Mouse (Mus musculus): ENCODE data around the gene Fig4.

Fig4 gene

DNA sequence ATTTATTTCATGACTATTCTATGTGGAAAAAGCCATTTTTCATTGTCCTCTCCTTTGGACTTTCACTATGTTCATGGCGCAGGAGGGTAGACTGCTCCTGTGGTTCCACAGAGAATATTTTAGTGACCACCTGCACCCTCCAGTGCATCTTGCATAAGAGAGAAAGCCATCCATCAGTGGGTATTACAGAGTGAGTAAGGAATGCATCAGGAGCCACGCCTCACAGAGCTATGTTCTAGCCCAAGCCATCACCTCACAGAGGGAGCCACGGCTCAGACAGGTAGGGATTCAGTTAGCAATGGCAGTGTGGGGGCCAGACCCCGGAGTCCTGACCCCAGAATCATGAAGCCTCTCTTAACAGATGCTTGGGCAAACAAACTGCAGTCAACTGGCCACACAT, 93.5 kb downstream of the Fig4 start:
- DNase-seq (ENCODE audit: low spot score), result no peak

DNA sequence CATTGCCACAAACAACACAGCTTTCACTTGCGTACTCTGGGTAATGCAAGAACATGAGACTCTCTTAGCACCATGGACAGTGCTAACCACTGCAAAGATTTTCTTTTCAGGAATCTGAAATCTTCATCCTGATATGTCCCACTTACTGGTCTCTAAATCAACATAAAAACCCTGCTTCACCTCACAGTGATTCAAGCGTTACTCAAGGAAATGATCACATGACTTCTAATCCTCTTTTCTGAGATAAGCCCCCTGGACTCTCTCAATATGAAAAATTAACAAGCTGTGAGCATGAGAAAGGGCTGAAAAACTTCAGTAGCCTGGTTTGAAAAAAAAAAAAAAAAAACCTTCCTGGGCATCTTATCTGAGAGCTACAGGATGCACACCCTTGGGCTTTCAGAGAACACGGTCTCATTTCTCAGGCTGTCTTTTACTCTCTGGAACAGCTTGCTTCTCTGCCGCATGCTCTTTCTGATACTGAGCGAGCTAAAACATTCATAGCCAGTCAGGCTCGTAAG, 94.1 kb downstream of the Fig4 start:
- DNase-seq (ENCODE audit: low spot score), result peak; percentile 16

DNA sequence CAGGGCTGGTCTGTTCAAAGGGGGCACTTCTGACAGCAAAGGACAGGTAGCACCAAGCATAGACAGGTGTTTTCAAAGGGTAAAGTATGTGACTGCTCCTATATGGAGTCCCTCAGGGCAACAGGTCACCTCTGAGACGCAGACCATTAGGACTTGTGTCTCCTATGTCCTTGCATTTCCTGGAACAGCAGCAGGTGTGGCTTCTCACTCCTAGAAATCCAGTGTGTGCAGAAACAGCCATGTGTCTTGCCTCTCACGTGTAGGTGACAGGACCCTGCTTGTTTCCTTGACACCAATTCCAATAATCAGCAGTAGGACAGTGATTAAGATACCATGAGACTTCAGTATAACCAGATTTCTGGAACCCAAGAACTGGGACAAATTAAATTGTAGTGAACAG, 97.4 kb downstream of the Fig4 start:
- no peak for DNase-seq (ENCODE audit: low spot score)

DNA sequence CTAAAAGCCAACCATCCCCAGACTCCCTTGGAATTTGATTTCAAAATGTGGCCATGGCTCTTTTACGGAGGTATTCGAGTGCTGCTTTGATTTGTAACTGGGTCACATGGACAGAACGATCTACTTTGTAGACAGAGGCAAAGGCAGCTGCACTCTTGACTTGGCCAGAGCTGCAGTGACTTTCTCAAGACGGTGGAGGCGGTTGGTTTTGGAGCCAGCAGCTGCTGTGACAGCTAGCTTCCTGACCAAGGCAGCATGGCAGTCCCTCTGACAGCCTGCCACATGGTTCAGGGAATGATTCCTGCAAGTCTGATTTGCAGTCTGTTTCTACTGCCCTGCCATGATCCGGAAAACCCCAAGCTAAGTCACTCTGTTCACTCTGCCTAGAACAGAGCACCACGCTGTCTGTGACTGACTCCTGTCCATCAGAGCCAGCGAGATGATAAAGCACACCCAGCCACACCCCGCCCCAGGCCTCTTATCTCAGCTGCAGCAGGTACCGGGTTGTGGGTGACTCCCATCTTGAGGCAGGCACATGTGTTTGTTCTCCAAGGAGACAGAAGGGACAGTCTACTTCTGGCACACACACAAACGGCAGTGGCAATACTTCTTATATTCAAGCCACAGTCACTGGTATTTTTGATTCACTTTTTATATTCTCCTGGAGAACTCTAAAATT, 98.3 kb downstream of the Fig4 start:
- DNase-seq (ENCODE audit: low spot score), result peak; percentile 4

DNA sequence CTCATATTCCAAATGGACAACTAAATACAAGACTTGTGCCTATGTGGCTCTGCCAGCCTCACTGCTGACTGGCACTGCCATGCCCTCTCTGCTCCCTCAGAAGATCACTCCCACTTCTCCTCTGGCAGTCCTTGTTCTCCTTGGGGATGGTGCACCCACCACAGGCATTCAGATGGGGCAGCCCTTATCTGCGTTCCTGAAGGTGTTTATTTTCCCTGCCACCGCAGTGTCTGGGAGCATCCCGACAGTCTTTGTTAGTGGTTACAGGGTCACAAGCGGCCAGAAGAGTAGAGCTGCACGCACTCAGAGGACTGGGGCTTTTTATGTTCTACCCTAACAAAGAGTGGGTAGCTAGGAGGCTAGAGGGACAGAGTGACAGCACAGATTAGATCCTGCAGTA, 98.9 kb downstream of the Fig4 start:
- DNase-seq (ENCODE audit: low spot score), result no peak

DNA sequence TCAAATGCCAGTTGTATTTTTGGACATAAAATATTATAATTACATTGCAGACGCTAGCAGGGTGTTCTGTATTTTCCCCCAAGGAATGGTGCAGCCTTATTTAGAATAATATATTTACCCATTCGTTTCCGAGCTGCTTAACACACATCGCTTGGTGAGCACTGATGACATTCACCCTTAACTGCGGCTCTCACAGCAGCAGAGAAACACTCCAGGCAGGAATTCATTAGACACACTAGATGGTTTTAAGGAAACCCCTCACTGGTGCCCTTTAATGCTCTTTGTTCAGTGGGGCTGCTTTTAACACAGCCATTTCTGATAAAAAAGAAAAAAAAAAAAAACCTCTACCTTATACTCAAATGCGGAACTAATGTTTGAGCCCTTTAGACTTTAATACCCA, 104.3 kb downstream of the Fig4 start:
- DNase-seq (ENCODE audit: low spot score), result no peak

DNA sequence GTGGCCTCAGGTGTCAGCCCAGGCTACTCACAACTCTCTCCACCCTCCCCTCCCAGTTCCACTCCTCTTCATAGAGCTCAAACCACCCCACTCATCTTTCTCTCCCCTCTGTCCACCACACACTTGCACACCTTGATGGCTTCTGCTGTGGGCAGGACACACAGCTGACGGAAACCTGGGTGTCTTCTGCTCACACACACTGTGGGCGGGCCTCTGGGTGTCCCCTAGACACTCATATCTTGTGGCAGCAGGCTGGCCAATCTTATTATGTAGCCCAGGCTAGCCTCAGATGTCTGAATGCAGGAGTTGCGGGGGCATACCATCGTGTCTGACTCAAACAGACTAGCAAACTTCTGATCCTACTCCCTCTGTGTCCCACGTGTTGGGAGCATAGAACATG, 105.3 kb downstream of the Fig4 start:
- no peak for DNase-seq (ENCODE audit: low spot score)

DNA sequence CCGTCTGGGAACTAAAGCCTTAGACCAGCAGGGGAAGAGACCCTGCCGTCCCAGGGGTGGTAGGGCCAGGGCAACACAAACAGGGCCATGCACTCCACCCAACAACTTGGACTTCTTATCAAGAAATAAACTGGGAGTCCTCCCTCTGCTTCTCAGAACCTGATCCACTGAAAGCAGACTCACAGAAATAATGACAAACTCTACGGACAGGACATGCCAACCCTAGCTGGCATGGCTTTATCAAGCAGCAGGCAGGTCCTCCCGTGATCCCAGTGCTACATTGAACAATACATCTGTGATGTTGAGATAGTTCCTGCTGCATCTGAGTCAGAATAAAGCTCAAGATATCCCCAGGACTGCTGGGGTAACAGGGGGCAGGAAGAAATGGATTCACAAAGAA, 106.8 kb downstream of the Fig4 start:
- DNase-seq (ENCODE audit: low spot score), result no peak

DNA sequence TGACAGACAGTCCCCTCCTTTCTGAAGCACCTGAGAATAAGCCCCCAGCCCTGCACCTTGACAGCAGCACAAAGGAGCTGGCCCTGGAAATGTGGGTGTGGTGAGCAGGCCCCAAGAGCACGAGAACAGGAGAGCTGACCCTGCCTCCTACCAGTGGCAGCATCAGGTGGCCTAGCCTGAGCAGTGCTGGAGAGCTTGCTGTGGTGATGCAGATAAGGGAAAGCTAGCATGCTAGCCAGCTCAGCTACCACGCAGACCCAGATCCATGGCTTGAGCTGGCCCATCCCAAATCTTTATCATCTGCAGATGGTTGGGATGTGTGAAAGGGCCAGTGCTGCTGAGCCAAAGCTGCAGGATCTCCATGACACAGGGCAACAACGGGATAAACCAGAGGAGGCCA, 113.7 kb downstream of the Fig4 start:
- DNase-seq (ENCODE audit: low spot score), result no peak

DNA sequence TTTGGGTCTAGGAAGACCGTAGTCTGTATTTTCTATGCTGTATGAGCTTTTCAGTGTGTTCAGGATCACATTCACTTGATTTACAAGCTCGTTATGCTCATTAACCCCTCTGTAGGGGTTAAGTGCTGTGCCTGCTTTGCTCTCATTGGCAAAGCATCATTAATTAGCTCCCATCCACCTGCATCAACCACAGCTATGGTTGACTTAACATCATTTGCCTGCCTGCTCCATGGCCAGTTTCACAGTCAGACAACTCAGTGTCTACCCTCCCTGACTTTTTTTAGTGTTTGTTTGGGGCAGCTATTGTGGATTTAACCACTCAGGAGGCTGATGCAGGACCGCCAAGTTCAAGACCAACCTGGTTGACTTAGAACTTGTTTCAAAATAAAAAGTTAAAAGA, 119.1 kb downstream of the Fig4 start:
- DNase-seq (ENCODE audit: low spot score), result no peak

DNA sequence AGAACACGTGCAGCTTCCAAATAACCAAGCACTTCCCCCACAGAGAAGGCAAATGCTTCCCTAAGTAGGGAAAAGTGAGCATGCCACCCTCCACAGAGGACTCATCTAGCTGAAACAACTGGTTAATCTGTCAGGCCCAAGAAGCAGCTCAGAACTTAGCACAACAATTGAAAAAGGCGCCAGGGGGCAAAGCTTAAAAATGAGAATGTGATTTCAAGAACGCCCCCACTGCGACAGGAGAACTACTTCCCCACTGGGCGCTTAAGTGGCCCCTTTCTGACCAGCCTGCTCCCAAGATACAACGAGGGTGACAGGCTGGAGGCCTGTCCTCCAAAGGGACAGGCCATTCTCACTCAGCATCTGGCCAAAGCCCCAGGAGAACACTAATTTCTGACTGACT, 120.4 kb downstream of the Fig4 start:
- no peak for DNase-seq (ENCODE audit: low spot score)

DNA sequence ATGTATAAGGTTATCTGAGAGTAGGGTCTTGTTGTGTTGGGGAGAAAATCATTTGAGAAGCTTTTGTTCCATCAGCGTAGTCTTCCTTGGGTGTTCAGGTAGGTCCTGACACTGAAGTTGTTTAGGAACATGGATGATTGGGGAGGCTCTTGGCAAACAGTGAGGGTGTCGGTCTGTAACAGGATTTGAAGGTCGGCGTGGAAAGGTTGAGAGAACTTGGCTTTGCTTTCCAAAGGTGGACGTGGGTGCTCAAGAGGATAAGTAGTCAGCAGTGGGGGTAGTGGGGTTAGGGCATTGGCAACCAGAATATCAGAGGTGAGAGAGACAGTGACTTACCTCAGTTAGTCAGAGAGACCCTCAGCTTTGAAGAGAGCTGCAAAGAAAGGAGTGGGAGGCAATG, 136.9 kb downstream of the Fig4 start:
- DNase-seq (ENCODE audit: low spot score), result no peak

DNA sequence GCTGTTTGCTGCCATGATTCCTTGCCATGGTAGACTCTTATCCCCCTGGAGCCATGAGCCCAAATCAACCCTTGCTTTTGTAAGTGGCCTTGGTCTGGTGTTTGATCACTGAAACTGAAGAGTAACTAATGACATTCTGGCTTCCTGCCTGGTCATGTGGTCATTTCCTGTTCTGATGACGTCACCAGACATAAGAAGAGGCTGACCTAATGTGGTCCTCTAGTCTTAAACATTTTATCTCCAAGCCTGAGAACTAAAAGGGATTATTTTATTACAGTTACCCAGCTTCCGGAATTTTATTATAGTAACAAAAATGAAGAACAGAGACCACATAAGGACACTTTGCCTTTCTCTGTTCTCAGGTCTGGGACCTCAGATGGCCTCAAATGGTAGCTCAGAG, 140.0 kb downstream of the Fig4 start:
- peak; percentile 4 for DNase-seq (ENCODE audit: low spot score)

DNA sequence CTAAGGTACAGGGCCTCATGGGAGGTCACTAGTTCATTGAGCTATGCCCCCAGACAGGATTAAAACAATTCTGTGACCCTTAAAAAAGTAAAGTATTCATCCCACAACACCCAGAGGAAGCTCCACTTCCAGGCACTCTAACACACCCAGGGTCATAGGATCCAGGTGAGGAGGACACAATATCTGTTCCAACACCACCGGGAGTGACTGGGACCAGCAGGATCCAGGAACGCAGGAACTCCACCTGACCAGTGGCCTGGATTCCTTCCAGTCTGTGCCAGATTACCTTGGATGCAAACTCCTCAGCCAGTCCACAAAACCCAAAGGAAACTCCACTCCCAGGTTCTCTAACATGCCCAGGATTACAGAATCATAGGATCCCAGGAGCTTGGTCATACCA, 145.8 kb downstream of the Fig4 start:
- no peak for DNase-seq (ENCODE audit: low spot score)

DNA sequence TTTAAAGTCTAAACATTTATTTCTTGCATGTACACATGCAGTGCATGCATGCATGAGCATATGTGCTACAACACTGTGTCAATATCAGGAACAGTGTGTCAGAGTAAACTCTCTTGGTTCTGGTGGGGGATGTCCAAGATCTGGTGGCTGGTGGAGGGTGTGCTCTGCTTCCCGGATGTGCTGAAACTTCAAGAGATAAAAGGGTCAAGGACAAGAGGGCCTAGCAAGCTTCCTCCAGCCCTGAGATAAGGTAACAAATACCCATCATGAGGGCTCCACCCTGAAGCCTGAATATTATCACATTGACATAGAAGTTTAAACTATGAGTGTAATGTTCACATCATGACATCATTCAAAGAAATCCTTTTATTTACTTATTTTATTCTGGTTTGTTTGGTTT, 146.4 kb downstream of the Fig4 start:
- DNase-seq (ENCODE audit: low spot score), result no peak

DNA sequence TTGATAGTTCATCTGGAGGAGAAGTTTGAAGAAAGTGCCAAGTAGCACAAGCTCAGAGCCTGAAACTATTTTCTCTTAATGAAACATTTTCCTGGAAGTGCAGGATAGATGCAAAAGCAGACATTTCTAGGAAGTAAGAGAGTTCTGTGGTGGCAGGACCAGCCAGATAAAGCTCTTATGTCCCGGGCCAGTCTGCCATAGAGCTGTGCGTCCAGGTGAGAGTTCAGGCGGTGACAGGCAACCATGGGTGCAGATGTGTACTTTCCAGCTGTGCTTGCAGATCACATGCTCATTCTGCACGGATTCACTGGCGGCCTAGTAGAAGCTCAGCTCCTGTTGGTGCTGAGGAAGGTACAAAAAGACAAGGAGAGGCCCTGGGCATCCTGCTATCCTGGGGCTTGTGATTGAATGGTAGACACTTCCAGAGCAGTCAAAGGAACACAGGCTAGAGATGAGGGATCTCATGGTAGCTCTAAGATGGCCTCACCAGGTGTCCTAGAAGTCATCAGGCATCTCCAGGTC, 149.8 kb downstream of the Fig4 start:
- DNase-seq (ENCODE audit: low spot score), result no peak

DNA sequence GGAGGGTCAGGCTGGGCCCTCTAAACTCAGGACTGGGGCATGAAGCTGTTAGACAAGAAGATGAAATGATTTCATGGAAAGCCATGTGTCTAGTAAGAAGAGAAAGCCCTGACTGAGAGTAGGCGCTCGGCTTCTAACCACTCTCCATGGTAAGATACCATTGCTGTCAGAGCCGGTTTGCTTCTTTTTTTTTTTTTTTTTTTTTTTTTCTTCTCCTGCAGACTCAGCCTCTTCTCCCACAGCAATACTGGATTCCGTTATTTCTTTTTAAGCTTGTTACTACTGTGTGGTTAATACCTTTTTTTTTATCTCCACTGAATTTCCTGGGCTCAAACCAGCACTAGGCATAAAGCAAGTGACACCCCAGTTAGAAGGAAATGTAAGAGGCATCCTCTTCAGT, 151.2 kb downstream of the Fig4 start:
- DNase-seq (ENCODE audit: low spot score), result no peak

DNA sequence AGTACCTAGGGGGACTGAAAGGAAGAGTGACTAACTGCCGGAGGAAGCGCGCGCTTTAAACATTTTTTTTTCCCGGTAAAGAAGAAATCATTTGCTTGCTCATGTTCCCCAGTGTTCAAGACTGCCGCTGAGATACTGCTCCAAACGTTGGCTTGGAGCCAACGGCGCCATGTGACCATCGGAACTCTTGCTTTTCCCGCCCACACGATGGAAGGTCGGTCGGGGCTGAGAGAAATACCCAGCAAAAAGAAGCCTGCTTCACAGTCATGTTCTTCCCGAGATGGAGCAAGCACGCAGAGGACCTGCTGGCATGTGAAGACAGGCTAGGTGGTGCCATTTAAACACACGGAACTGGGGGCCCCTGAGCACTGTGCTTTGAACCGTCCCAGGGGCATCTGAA, 151.6 kb downstream of the Fig4 start:
- no peak for DNase-seq (ENCODE audit: low spot score)

DNA sequence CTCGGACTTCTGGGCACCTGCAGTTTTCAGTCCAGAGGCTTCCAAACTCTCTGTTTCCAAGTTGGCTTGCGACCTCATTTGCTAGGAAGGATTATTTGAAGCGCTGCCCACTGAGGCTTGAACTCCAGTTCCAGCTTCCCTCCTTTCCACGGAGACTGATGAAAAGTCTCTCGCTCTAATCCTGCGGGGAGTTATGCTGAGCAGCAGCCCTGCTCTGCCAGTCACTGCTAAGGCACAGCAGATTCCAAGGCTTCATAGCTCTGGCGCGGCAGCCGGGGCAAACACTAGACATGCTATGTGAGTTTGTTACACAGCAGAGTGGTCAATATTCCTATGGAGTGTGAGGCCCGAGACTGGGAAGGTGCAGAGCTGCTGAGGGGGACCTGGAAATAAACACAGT, 152.0 kb downstream of the Fig4 start:
- no peak for DNase-seq (ENCODE audit: low spot score)

DNA sequence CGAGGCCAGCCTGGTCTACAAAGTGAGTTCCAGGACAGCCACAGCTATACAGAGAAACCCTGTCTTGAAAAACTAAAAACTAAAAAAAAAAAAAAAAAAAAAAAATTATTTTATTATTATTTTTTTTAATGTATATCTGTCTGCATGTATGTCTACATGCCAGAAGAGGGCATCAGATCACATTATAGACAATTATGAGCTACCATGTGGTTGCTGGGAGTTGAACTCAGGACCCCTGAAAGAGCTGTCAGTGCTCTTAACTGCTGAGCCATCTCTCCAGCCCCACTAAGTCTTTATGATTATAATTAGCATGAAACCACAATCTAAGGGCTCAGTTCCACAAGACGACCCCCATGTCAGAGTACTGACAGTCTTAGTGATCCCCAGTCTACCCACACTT, 152.6 kb downstream of the Fig4 start:
- DNase-seq (ENCODE audit: low spot score), result no peak

DNA sequence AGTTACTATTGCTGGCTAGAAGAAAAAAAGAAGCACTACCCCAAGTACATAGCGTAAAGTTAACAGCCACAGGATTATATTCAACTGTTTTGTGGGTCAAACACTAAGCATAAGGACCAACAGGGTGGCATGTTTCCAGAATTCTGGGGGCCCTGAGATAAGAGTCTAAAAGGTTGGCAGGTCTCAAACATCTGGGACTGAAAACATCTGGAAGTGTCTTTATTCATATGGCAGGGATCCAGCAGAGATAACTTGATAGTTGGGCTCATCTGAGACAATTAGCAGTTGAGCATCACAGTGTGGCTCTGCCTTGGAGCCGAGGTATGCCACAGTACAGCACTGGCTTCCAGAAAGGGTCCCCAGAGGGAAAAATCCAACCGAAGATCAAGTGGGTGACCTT, 153.8 kb downstream of the Fig4 start:
- no peak for DNase-seq (ENCODE audit: low spot score)

DNA sequence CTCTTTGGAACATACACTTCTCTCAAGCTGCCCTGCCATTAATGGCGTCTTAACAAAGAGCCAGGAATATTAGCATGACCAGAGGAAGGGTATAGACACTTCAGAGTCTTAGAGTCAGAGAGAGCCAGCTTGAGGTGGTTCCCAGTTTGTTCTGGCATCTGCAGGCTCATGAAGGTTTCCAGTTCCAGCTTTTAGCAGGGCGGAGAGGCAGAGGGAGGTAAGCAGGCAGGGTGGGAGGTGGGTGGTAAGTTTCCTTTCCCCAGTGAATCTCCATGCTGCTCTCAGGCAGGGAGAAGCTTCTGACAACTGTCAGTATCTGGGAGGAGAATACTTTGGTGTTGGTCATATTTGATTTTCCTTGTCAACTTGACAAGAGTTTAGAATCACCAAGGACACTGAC, 156.9 kb downstream of the Fig4 start:
- DNase-seq (ENCODE audit: low spot score), result no peak
